Mouse (Mus musculus) embryonic fibroblast, embryonic 13.5 days (primary cell): ENCODE data around the gene Klf9. TPM values are rescaled to one million over a fixed set of nuclear protein-coding genes. Genes with fewer than 3 reads are reported as not detected.

Source experiments
- H3K27ac ChIP-seq: 2 replicates; pipeline ENCODE4 v1.5.1; 2012; ENCODE audit warnings: low read length, control low read depth, inconsistent platforms; ENCODE audit not compliant: insufficient read depth
- H3K4me1 ChIP-seq: 2 replicates; pipeline ENCODE4 v1.6.1; 2011; ENCODE audit warnings: low read length; ENCODE audit not compliant: control insufficient read depth, insufficient read depth
- H3K4me3 ChIP-seq: 2 replicates; pipeline ENCODE4 v1.5.1; 2011; ENCODE audit warnings: mild to moderate bottlenecking, control low read depth, low read length; ENCODE audit not compliant: insufficient read depth
- CTCF ChIP-seq: IDR thresholded peaks from 2 replicates; pipeline ENCODE4 v1.5.1; 2011; ENCODE audit warnings: mild to moderate bottlenecking, control low read depth, low read length, moderate library complexity, borderline replicate concordance; ENCODE audit not compliant: insufficient read depth
- POLR2A ChIP-seq: IDR thresholded peaks from 2 replicates; pipeline ENCODE4 v1.6.1; 2011; ENCODE audit warnings: low read depth, mild to moderate bottlenecking, control low read depth, low read length, moderate library complexity
- polyA plus RNA-seq: library from polyadenylated mRNA; stranded (reverse); fragments of >200 nt; gene quantifications from 2 replicates; pipeline ENCODE4 v1.2.4, GENCODE M21; 2011; ENCODE audit warnings: low read depth; ENCODE audit not compliant: missing spikeins, insufficient read length

Gene Klf9
- polyA plus RNA-seq, 1 experiment: 45.2 TPM

GRCm38 (mm10) chr19:23162387-23162809 is 21.4 kb downstream of the Klf9 start:
- H3K4me1 ChIP-seq: peaks cover 11% of the 10 kb centered on the region; the same call in 1 of the 2 replicates
- no peak overlapping the region for H3K27ac ChIP-seq
- TF ChIP-seq POLR2A (no peak), CTCF (no peak)
- no peak overlapping the region for H3K4me3 ChIP-seq

- Histone ChIP-seq H3K4me3 (no peak overlapping the region), H3K4me1 (peaks cover 11% of the 10 kb centered on the region; the same call in 1 of the 2 replicates), H3K27ac (no peak overlapping the region)
- TF ChIP-seq CTCF (no peak), POLR2A (no peak)
Observed at GRCm38 (mm10) chr19:23162877-23163276, 21.9 kb downstream of the Klf9 start.

- H3K4me3 ChIP-seq: no peak overlapping the region
- no peak overlapping the region for H3K27ac ChIP-seq
- TF ChIP-seq POLR2A: no peak
- peaks cover 11% of the 10 kb centered on the region; the same call in 1 of the 2 replicates for H3K4me1 ChIP-seq
Observed at GRCm38 (mm10) chr19:23163361-23163760, 22.3 kb downstream of the Klf9 start.

GRCm38 (mm10) chr19:23164651-23165240 is 23.7 kb downstream of the Klf9 start:
- TF ChIP-seq POLR2A: no peak
- TF ChIP-seq CTCF: no peak
- no peak overlapping the region for H3K4me3 ChIP-seq
- H3K27ac ChIP-seq: no peak overlapping the region
- H3K4me1 ChIP-seq: peaks cover 5% of the 10 kb centered on the region; the same call in 1 of the 2 replicates

- Histone ChIP-seq H3K4me1 (peaks cover 5% of the 10 kb centered on the region; the same call in 1 of the 2 replicates), H3K4me3 (no peak overlapping the region), H3K27ac (no peak overlapping the region)
- TF ChIP-seq POLR2A (no peak), CTCF (no peak)
Observed at GRCm38 (mm10) chr19:23166550-23167284, 25.7 kb downstream of the Klf9 start.

- Histone ChIP-seq H3K27ac (no peak overlapping the region; the same call in 1 of the 2 replicates), H3K4me1 (no peaks in the 10 kb centered on the region), H3K4me3 (no peak overlapping the region)
- no peak for TF ChIP-seq POLR2A
- TF ChIP-seq CTCF: no peak
Observed at GRCm38 (mm10) chr19:23168899-23169658, 28.1 kb downstream of the Klf9 start.

GRCm38 (mm10) chr19:23169659-23170050 is 28.6 kb downstream of the Klf9 start:
- Histone ChIP-seq H3K4me1 (no peaks in the 10 kb centered on the region), H3K4me3 (no peak overlapping the region), H3K27ac (no peak overlapping the region; the same call in 1 of the 2 replicates)
- TF ChIP-seq CTCF (no peak), POLR2A (no peak)

- no peak for TF ChIP-seq CTCF
- TF ChIP-seq POLR2A: no peak
- no peak overlapping the region for H3K4me3 ChIP-seq
- H3K27ac ChIP-seq: no peak overlapping the region
- H3K4me1 ChIP-seq: no peaks in the 10 kb centered on the region
Observed at GRCm38 (mm10) chr19:23170476-23170875, 29.4 kb downstream of the Klf9 start.

GRCm38 (mm10) chr19:23171136-23171535 is 30.1 kb downstream of the Klf9 start:
- Histone ChIP-seq H3K27ac (no peak overlapping the region), H3K4me1 (no peaks in the 10 kb centered on the region), H3K4me3 (no peak overlapping the region)
- TF ChIP-seq POLR2A (no peak), CTCF (no peak)

GRCm38 (mm10) chr19:23175090-23175489 is 34.1 kb downstream of the Klf9 start:
- peaks cover 3% of the 10 kb centered on the region; the same call in 1 of the 2 replicates for H3K4me1 ChIP-seq
- no peak overlapping the region for H3K27ac ChIP-seq
- TF ChIP-seq POLR2A: no peak
- H3K4me3 ChIP-seq: no peak overlapping the region
